Mouse (Mus musculus) cerebellum, postnatal 4 days (tissue): ENCODE data around the gene Tnfsf12.
A peak's percentile ranks its signal among the peaks of the same experiment; 100 is the strongest.

Experiments used
- DNase-seq, 2 experiments: peaks; one replicate each; pipeline ENCODE4 v3.0.0; 2022; ENCODE audit warnings: low spot score in 2 of 2, mixed read lengths in 1 of 2

Tnfsf12 gene

DNA sequence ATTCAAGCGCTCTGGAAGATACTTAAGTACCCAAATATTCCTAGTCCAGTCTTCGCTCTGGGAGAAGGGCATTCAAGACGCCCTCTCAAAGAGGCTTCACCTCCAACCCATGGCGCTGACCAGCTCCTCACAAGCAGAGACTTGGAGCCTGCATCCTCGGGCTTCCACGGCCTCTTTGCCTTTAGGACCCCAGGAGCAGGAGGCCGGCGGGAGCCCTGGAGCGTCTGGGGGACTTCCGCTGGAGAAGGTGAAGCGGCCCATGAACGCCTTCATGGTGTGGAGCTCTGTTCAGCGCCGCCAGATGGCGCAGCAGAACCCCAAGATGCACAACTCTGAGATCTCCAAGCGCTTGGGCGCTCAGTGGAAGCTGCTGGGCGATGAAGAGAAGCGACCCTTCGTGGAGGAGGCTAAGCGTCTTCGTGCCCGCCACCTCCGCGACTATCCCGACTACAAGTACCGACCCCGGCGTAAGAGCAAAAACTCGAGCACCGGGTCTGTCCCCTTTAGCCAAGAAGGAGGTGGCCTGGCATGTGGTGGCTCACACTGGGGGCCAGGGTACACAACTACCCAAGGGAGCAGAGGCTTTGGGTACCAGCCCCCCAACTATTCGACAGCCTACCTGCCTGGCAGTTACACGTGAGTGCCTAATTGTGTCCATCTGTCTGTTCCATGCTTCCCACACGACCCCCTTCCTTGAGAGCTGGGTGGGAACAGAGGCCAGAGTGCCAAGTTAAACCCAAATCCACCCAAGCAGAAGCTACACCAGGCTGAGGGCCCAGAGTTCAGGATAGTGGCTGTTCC is 40.2 kb downstream of the Tnfsf12 start, which contains the start of gene Sox15:
Gene Sox15, plus strand, starts transcription at position 51 of the 801 bp plus-strand sequence.
- peak; percentile 54 to 77 for DNase-seq

- DNase-seq: no peak
Observed at GRCm38 (mm10) chr11:69654760-69655159, 40.9 kb downstream of the Tnfsf12 start.

DNA sequence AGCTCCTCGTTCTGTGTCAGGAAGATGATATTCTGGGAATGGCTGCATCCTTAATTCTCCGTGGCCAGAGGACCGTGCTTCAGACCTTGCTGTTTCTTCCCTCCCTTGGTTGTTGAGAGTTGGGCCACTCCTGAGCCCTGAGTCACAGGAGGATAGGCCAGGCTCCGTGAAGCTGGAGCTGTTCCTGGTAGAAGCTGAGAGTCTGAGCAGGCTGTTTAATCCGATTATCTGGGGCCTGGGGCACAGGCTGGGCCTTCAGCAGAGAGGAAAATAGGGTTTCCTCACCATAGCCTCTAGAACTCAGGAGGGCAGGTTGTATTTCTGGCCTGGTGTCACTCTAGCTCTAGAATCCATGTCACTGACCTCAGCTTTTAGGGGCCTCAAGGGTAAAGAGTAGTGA is 42.2 kb downstream of the Tnfsf12 start:
- DNase-seq: no peak

DNA sequence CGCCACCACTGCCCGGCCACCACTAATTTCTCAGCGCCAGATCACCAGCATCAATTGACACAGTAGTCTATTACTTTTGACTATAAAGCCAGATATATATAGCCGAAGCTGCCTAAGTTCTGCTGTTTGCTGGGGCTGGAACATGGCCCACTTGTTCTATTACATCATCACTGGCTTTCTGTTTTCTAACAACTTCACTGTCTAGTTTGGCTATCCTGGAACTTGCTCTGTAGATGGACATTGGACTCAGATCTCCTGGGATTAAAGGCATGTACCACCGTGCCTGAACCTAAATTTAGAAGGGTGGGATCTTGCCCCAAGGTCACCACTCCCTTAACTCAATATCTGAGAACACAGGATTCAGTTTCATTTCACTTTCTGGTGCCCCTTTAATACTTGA is 49.8 kb downstream of the Tnfsf12 start:
- no peak for DNase-seq
